Mouse (Mus musculus) midbrain, embryonic 14.5 days (tissue): ENCODE data around the gene Psmd3. TPM values are rescaled to one million over a fixed set of nuclear protein-coding genes. Genes with fewer than 3 reads are reported as not detected.

Source experiments
- ATAC-seq: fragments of 200-750 bp; cut with Nextera tagmentation; 2 replicates; pipeline ENCODE4 v1.8.0; 2017; ENCODE audit warnings: moderate number of reproducible peaks, moderate library complexity; ENCODE audit not compliant: low FRiP score, low TSS enrichment
- DNase-seq: peaks from one replicate; pipeline ENCODE4 v3.0.0-alpha.2; 2015
- H3K27ac ChIP-seq: fragments of 300-500 bp; sonication (generic); replicated peaks from 2 replicates; pipeline ENCODE4 v1.5.1; 2014; ENCODE audit warnings: mild to moderate bottlenecking, low read depth, low read length, moderate library complexity
- H3K27me3 ChIP-seq: fragments of 300-500 bp; sonication (generic); 2 replicates; pipeline ENCODE4 v1.6.1; 2014; ENCODE audit warnings: low read length, control low read depth, mixed read lengths; ENCODE audit not compliant: control insufficient read depth, insufficient read depth
- H3K36me3 ChIP-seq: fragments of 300-500 bp; sonication (generic); 2 replicates; pipeline ENCODE4 v1.6.1; 2014; ENCODE audit warnings: low read length, control low read depth; ENCODE audit not compliant: control insufficient read depth, insufficient read depth
- H3K4me1 ChIP-seq: fragments of 300-500 bp; sonication (generic); 2 replicates; pipeline ENCODE4 v1.6.1; 2014; ENCODE audit warnings: mild to moderate bottlenecking, antibody characterized with exemption, low read length, control low read depth; ENCODE audit not compliant: control insufficient read depth, insufficient read depth
- H3K4me2 ChIP-seq: fragments of 300-500 bp; sonication (generic); 2 replicates; pipeline ENCODE4 v1.6.1; 2014; ENCODE audit warnings: mild to moderate bottlenecking, low read length, moderate library complexity
- H3K4me3 ChIP-seq: fragments of 300-500 bp; sonication (generic); replicated peaks from 2 replicates; pipeline ENCODE4 v1.5.1; 2014; ENCODE audit warnings: low read depth, low read length
- H3K9ac ChIP-seq: fragments of 300-500 bp; sonication (generic); replicated peaks from 2 replicates; pipeline ENCODE4 v1.6.1; 2014; ENCODE audit warnings: mild to moderate bottlenecking, low read length, moderate library complexity
- H3K9me3 ChIP-seq: fragments of 300-500 bp; sonication (generic); 2 replicates; pipeline ENCODE4 v1.6.1; 2016; ENCODE audit warnings: low read length, control low read depth, mixed read lengths; ENCODE audit not compliant: control insufficient read depth
- WGBS: fragments of 180-500 bp; shearing (Covaris S2); extraction: QIAGEN DNeasy Blood & Tissue Kit; methylation state at CpG from one replicate; pipeline ENCODE4 v1.1.7; 2014; 5-methylcytosine and 5-hydroxymethylcytosine counted together
- polyA plus RNA-seq: library from polyadenylated mRNA; unstranded; fragments of >200 nt; fragmentation: Nextera tagmentation; extraction: Ambion mirVana; gene quantifications from 2 replicates; pipeline ENCODE4 v1.2.1, GENCODE M21; 2014

Gene Psmd3
- polyA plus RNA-seq, 1 experiment from 2014 or later: 135 TPM

GRCm38 (mm10) chr11:98695408-98695807, 13.1 kb downstream of the Psmd3 start:
- 73% methylated on average over 14 of the region's 14 CpGs for WGBS
- Histone ChIP-seq H3K9ac (no peak overlapping the region), H3K27me3 (no peaks in the 10 kb centered on the region), H3K4me3 (no peak overlapping the region), H3K4me2 (no peak overlapping the region), H3K27ac (no peak overlapping the region), H3K36me3 (peaks cover 63% of the 10 kb centered on the region), H3K4me1 (no peaks in the 10 kb centered on the region), H3K9me3 (no peaks in the 10 kb centered on the region)
- ATAC-seq (no peak), DNase-seq (no peak)

- 90% methylated on average over 14 of the region's 14 CpGs for WGBS
- H3K27ac ChIP-seq: no peak overlapping the region
- no peak for ATAC-seq
Observed at GRCm38 (mm10) chr11:98696454-98697216, 14.3 kb downstream of the Psmd3 start.

GRCm38 (mm10) chr11:98697225-98697624, 14.9 kb downstream of the Psmd3 start:
- Histone ChIP-seq H3K9me3 (no peaks in the 10 kb centered on the region), H3K4me1 (no peaks in the 10 kb centered on the region), H3K4me2 (no peak overlapping the region), H3K4me3 (no peak overlapping the region), H3K27me3 (no peaks in the 10 kb centered on the region), H3K36me3 (peaks cover 45% of the 10 kb centered on the region), H3K27ac (no peak overlapping the region), H3K9ac (no peak overlapping the region)
- DNase-seq: no peak
- ATAC-seq: no peak
- WGBS: 94% methylated on average over 12 of the region's 12 CpGs

More at GRCm38 (mm10) chr11:98696454-98697216, 14.3 kb downstream of the Psmd3 start:
- no peak for DNase-seq
- Histone ChIP-seq H3K36me3 (peaks cover 51% of the 10 kb centered on the region), H3K4me2 (no peak overlapping the region), H3K9ac (no peak overlapping the region), H3K4me1 (no peaks in the 10 kb centered on the region), H3K4me3 (no peak overlapping the region), H3K9me3 (no peaks in the 10 kb centered on the region), H3K27me3 (no peaks in the 10 kb centered on the region)

- no peak for ATAC-seq
- no peak for DNase-seq
- no peaks in the 10 kb centered on the region for H3K27me3 ChIP-seq
- no peak overlapping the region for H3K9ac ChIP-seq
- no peaks in the 10 kb centered on the region for H3K4me1 ChIP-seq
- H3K4me3 ChIP-seq: no peak overlapping the region
- 82% methylated on average over 16 of the region's 16 CpGs for WGBS
- no peak overlapping the region for H3K4me2 ChIP-seq
- no peaks in the 10 kb centered on the region for H3K9me3 ChIP-seq
- peaks cover 33% of the 10 kb centered on the region for H3K36me3 ChIP-seq
- H3K27ac ChIP-seq: no peak overlapping the region
Observed at GRCm38 (mm10) chr11:98698849-98699640, 16.7 kb downstream of the Psmd3 start.

GRCm38 (mm10) chr11:98699911-98700310, 17.6 kb downstream of the Psmd3 start:
- Histone ChIP-seq H3K4me3 (no peak overlapping the region), H3K9ac (no peak overlapping the region), H3K36me3 (peaks cover 33% of the 10 kb centered on the region), H3K27me3 (no peaks in the 10 kb centered on the region), H3K27ac (no peak overlapping the region), H3K4me2 (no peak overlapping the region), H3K9me3 (no peaks in the 10 kb centered on the region), H3K4me1 (no peaks in the 10 kb centered on the region)
- ATAC-seq (no peak), DNase-seq (peak; percentile 85)
- 46% methylated on average over 4 of the region's 4 CpGs for WGBS

GRCm38 (mm10) chr11:98701213-98701670, 18.9 kb downstream of the Psmd3 start, which contains the start of gene Csf3:
Csf3 (plus strand) TSS chr11:98701263.
- H3K27ac ChIP-seq: no peak within 1 kb of the TSS
- H3K4me1 ChIP-seq: no peaks in the 10 kb centered on the region
- ATAC-seq: no peak
- no peak within 1 kb of the TSS for H3K4me2 ChIP-seq
- no peak within 1 kb of the TSS for H3K4me3 ChIP-seq
- H3K9me3 ChIP-seq: no peaks in the 10 kb centered on the region
- no peaks in the 10 kb centered on the region for H3K27me3 ChIP-seq
- 26% methylated on average over 10 of the region's 10 CpGs for WGBS
- peaks cover 33% of the 10 kb centered on the region for H3K36me3 ChIP-seq
- H3K9ac ChIP-seq: no peak within 1 kb of the TSS
- no peak for DNase-seq

- peaks cover 38% of the 10 kb centered on the region for H3K36me3 ChIP-seq
- no peak overlapping the region for H3K9ac ChIP-seq
- ATAC-seq (no peak), DNase-seq (no peak)
- H3K27me3 ChIP-seq: no peaks in the 10 kb centered on the region
- 72% methylated on average over 5 of the region's 5 CpGs for WGBS
- H3K4me2 ChIP-seq: no peak overlapping the region
- no peaks in the 10 kb centered on the region for H3K4me1 ChIP-seq
- H3K9me3 ChIP-seq: no peaks in the 10 kb centered on the region
- no peak overlapping the region for H3K4me3 ChIP-seq
- no peak overlapping the region for H3K27ac ChIP-seq
Observed at GRCm38 (mm10) chr11:98702323-98702722, 20.0 kb downstream of the Psmd3 start.

- no peak overlapping the region for H3K4me3 ChIP-seq
- DNase-seq (no peak), ATAC-seq (no peak)
- no peak overlapping the region for H3K9ac ChIP-seq
- peaks cover 65% of the 10 kb centered on the region for H3K36me3 ChIP-seq
- no peaks in the 10 kb centered on the region for H3K27me3 ChIP-seq
- H3K9me3 ChIP-seq: no peaks in the 10 kb centered on the region
- 87% methylated on average over 10 of the region's 10 CpGs for WGBS
- H3K27ac ChIP-seq: no peak overlapping the region
- no peak overlapping the region for H3K4me2 ChIP-seq
- H3K4me1 ChIP-seq: no peaks in the 10 kb centered on the region
Observed at GRCm38 (mm10) chr11:98705021-98705420, 22.7 kb downstream of the Psmd3 start.
